Mouse (Mus musculus) bone marrow macrophage, adult 2 months (primary cell): ENCODE data around the gene Slc6a9.

Experiments
- CTCF ChIP-seq: IDR thresholded peaks from 2 replicates; pipeline ENCODE4 v1.5.1; 2012; ENCODE audit warnings: low read depth, mild to moderate bottlenecking, low read length, moderate library complexity
- POLR2A ChIP-seq: IDR thresholded peaks from 2 replicates; pipeline ENCODE4 v1.6.1; 2012; ENCODE audit warnings: mild to moderate bottlenecking, low read depth, low read length, borderline replicate concordance

DNA sequence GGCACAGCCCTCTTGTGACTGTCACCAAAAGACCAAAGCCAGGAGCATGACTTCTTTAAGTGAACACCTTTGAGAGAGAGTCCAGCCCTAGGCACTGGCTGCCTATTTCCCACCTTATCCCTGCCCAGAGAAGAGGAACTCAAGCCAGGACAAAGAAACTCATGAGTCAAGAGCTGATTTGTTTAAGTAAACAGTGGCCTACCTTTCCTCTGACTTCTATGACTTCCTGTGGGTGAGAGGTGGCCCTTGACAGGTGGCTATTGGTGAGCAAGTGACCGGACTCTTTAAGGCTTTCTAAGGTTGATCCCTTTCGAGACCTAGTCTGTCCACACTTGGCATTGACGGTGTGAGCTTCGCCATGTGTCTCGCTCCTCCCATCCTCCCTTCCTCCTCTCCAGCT, 6.5 kb downstream of the Slc6a9 start:
- no peak for TF ChIP-seq CTCF
- no peak for TF ChIP-seq POLR2A
